Mouse (Mus musculus) thymus, adult 2 months (tissue): ENCODE results near the gene Fbln1. TPM values are rescaled to one million over a fixed set of nuclear protein-coding genes. Genes with fewer than 3 reads are reported as not detected.

Experiments used
- DNase-seq: peaks from one replicate; pipeline ENCODE4 v3.0.0; 2021
- H3K27ac ChIP-seq: fragments of 200-500 bp; 2 replicates; pipeline ENCODE4 v1.5.1; 2012; ENCODE audit warnings: low read length, control low read depth; ENCODE audit not compliant: control insufficient read depth, insufficient read depth
- H3K27me3 ChIP-seq: fragments of 200-500 bp; 2 replicates; pipeline ENCODE4 v1.6.1; 2012; ENCODE audit warnings: mild to moderate bottlenecking, low read length, moderate library complexity, mixed read lengths; ENCODE audit not compliant: control insufficient read depth, insufficient read depth
- H3K36me3 ChIP-seq: fragments of 200-500 bp; 2 replicates; pipeline ENCODE4 v1.6.1; 2012; ENCODE audit warnings: mild to moderate bottlenecking, low read length, moderate library complexity; ENCODE audit not compliant: control insufficient read depth, insufficient read depth
- H3K4me1 ChIP-seq: fragments of 200-500 bp; replicated peaks from 2 replicates; pipeline ENCODE4 v1.6.1; 2012; ENCODE audit warnings: low read length; ENCODE audit not compliant: control insufficient read depth, insufficient read depth
- H3K4me3 ChIP-seq: fragments of 200-500 bp; 2 replicates; pipeline ENCODE4 v1.5.1; 2012; ENCODE audit warnings: mild to moderate bottlenecking, low read length, control low read depth, moderate library complexity; ENCODE audit not compliant: control insufficient read depth, insufficient read depth
- CTCF ChIP-seq: fragments of 200-500 bp; IDR thresholded peaks from 2 replicates; pipeline ENCODE4 v1.5.1; 2012; ENCODE audit warnings: mild to moderate bottlenecking, control low read depth, low read length, moderate library complexity, borderline replicate concordance; ENCODE audit not compliant: control insufficient read depth, poor library complexity, insufficient read depth; ENCODE audit errors: extremely low read depth
- POLR2A ChIP-seq: fragments of 200-500 bp; IDR thresholded peaks from 2 replicates; pipeline ENCODE4 v1.6.1; 2012; ENCODE audit warnings: mild to moderate bottlenecking, low read length, control low read depth, moderate library complexity; ENCODE audit not compliant: control insufficient read depth, poor library complexity, insufficient read depth; ENCODE audit errors: extremely low read depth
- WGBS: fragments of 180-500 bp; shearing (Covaris S2); methylation state at CpG from one replicate; pipeline ENCODE4 v1.1.7; 2018; 5-methylcytosine and 5-hydroxymethylcytosine counted together
- polyA plus RNA-seq: library from polyadenylated mRNA; depleted of rRNA; stranded (reverse); fragments of >200 nt; gene quantifications from 2 replicates; pipeline ENCODE4 v1.2.3, GENCODE M21; 2012

Gene Fbln1
- polyA plus RNA-seq, 1 experiment = 46.8 TPM

DNA sequence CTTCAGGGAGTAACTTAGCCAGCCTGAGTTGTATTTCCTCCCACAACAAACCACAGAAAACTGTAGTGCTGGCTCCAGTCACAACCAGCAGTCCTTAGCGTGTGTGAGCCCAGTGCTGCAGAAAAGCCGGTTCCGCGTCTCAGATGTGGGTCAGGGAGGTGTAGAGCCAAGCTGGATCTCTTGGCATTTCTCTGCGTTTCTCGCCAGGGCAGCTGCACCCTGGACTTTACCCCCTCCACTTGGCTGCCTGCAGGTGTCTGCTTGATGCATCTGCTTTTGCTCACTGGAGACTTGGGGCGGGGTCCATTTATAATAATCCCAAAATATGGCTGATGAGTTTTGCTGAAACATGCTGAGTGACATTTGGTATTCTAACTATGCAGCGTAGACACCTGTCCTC, 71.5 kb downstream of the Fbln1 start:
- Histone ChIP-seq H3K4me1 (no peaks in the 10 kb centered on the region), H3K27me3 (no peaks in the 10 kb centered on the region), H3K27ac (no peak overlapping the region), H3K4me3 (no peak overlapping the region), H3K36me3 (no peaks in the 10 kb centered on the region)
- no peak for TF ChIP-seq POLR2A
- no peak for TF ChIP-seq CTCF
- whole genome bisulfite sequencing = 89% methylated on average over 8 of the region's 8 CpGs
- DNase-seq = no peak

DNA sequence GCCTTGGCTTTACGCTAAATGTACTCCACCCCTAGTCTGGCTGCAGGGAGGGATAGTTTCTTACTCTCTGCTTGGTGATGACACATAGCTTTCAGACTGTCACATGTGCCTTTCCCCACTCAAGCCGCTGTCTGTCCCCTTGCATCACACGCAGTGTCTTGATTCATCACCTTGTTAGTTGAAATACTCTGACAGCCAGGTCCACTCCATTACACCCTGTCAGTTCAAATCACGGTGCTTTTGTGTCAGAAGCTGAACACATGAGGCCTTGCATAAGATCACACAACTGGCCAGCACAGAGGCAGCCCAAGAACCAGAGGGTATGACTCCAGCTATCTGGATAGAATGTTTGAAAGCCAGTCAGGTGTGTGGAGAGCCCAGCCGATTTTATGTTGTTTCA, 73.2 kb downstream of the Fbln1 start:
- H3K27ac ChIP-seq = no peak overlapping the region
- no peaks in the 10 kb centered on the region for H3K27me3 ChIP-seq
- WGBS = 93% methylated on average over 5 of the region's 5 CpGs
- TF ChIP-seq CTCF (no peak), POLR2A (no peak)
- H3K36me3 ChIP-seq = no peaks in the 10 kb centered on the region
- no peak overlapping the region for H3K4me3 ChIP-seq
- no peaks in the 10 kb centered on the region for H3K4me1 ChIP-seq
- DNase-seq = no peak

DNA sequence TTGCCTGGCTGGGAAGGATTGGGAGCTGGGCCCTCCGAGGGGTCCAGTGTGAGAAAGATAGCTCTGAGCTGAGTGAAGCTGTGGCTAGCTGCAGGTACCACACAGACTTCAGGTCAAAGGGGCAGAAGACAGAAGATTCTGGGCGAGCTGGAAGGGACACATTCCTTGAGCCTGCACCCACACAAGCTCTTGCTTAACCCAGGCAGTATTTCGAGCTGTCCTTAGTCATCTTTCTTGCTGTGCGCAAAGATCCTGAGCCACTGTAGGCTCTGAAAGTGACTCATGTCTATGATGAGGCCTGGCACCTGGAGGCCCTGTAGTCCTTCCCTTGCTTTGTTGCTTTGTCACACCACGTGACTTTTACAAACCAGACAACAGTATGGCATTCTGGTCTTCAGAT, 76.3 kb downstream of the Fbln1 start:
- WGBS = 88% methylated on average over 5 of the region's 5 CpGs
- Histone ChIP-seq H3K4me3 (no peak overlapping the region), H3K27me3 (no peaks in the 10 kb centered on the region), H3K4me1 (no peaks in the 10 kb centered on the region), H3K27ac (no peak overlapping the region), H3K36me3 (no peaks in the 10 kb centered on the region)
- no peak for DNase-seq
- TF ChIP-seq CTCF (no peak), POLR2A (no peak)

DNA sequence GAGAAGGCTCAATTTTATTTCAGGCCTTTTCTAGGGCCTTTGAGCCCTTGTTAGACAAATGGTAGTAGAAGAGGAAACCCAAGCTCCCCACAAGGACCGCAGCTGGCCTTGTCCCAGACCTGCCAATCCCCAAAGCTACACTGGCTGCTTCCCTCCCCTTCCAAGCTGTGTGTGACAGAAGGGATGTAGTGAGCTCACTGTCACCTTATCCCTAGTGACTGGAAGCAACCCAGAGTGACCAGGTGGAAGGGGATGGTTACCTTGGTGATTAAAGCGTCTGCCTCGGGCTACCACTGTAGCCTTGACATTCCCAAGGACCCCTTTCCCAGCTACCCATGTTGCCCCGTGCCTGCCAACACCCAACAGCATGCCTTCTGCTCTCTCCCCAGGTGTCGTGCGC, 78.9 kb downstream of the Fbln1 start:
- no peak for DNase-seq
- no peaks in the 10 kb centered on the region for H3K4me1 ChIP-seq
- WGBS = 91% methylated on average over 6 of the region's 6 CpGs
- H3K27ac ChIP-seq = no peak overlapping the region
- TF ChIP-seq CTCF (no peak), POLR2A (no peak)
- H3K4me3 ChIP-seq = no peak overlapping the region
- no peaks in the 10 kb centered on the region for H3K36me3 ChIP-seq
- H3K27me3 ChIP-seq = no peaks in the 10 kb centered on the region

DNA sequence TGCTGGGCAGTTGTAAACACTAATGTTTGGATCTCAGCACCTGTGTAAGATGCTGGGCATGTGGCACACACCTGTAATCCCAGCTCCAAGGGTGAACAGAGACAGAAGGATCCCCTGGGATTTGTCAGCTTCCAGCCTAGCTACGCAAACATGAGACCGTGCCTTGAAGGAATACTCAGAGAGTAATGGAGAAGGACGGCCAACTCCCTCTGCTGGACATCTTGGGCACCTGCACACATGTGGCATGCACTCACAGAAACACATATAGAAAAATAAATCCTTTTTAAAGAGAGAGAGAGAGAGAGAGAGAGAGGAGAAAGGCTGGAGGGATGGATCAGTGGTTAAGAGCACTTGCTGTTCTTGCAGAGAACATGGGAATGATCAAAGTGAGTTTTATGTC, 88.9 kb downstream of the Fbln1 start:
- 96% methylated on average over 3 of the region's 3 CpGs for WGBS
- Histone ChIP-seq H3K27me3 (no peaks in the 10 kb centered on the region), H3K4me3 (no peak overlapping the region), H3K36me3 (no peaks in the 10 kb centered on the region), H3K27ac (no peak overlapping the region), H3K4me1 (no peaks in the 10 kb centered on the region)
- TF ChIP-seq CTCF (no peak), POLR2A (no peak)
- DNase-seq = no peak

DNA sequence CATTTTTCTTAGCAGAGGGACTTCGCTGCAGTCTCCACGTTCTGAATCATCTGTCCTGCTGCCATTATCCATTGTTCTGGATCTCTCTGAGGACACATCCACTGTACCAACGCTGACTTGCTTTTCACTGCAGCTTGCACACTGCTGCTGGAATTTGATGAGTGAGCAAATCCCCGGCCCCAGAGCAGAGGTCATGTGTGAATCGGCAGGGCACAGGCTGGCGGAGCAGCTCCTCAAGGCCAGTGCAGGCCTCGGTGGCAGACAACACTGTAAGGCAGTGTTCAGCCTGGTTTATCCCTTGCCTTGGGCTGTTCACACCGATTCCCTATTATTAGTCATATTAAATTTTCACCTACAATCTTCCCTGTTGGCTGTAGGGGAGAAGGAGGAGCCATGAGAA, 89.8 kb downstream of the Fbln1 start:
- 87% methylated on average over 8 of the region's 8 CpGs for WGBS

DNA sequence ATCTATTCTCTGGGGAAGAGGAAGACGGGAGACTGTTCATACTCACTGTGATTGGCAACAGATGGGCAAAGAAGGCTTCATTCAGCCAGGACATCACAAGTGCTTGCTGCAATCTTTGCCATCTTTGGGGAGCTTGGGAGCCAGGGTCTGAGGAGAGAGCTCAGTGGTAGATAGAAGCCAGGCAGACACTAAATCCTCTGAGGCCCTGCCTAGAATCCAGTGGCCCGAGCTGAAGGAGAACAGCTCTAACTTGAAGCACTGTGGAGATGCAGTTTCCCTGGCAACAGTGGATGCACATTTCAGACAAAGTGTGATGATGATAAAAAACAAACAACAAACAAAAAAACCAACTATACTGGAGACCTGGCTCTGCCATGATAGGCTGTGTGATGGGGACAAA, 90.2 kb downstream of the Fbln1 start:
- Histone ChIP-seq H3K4me1 (no peaks in the 10 kb centered on the region), H3K4me3 (no peak overlapping the region), H3K27ac (no peak overlapping the region), H3K27me3 (no peaks in the 10 kb centered on the region), H3K36me3 (no peaks in the 10 kb centered on the region)
- no peak for TF ChIP-seq CTCF
- no peak for TF ChIP-seq POLR2A
- no peak for DNase-seq
- 84% methylated on average over 2 of the region's 2 CpGs for WGBS

More for the DNA sequence above, 89.8 kb downstream of the Fbln1 start:
- no peaks in the 10 kb centered on the region for H3K4me1 ChIP-seq
- no peaks in the 10 kb centered on the region for H3K36me3 ChIP-seq
- H3K27ac ChIP-seq = no peak overlapping the region
- H3K27me3 ChIP-seq = no peaks in the 10 kb centered on the region
- H3K4me3 ChIP-seq = no peak overlapping the region
- DNase-seq = no peak
- TF ChIP-seq CTCF = no peak
- no peak for TF ChIP-seq POLR2A

DNA sequence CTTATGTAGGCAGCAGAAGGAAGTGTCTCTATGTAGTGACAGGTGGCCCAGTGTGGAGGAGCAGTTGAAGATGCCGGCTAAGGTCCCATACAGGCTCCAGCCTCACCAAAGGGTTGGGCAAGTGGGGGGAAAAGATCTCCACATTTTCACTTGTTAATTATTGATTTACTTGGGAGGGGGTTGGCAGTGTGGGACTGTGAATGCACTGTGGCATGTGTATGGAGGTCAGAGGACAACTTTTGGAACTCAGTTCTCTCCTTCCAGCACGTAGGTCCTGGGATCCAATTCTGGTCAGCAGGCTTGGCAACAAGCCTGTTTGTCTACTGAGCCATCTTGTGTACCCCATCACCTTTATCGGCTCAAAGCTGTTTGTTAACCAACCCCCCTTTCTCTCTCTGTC, 90.8 kb downstream of the Fbln1 start:
- no peaks in the 10 kb centered on the region for H3K4me1 ChIP-seq
- no peak for DNase-seq
- 84% methylated on average over 3 of the region's 3 CpGs for WGBS
- H3K27ac ChIP-seq = no peak overlapping the region
- no peak overlapping the region for H3K4me3 ChIP-seq
- TF ChIP-seq CTCF = no peak
- no peak for TF ChIP-seq POLR2A
- no peaks in the 10 kb centered on the region for H3K36me3 ChIP-seq
- no peaks in the 10 kb centered on the region for H3K27me3 ChIP-seq
